Mouse (Mus musculus): ENCODE measurements at regions not wholly inside any gene's neighbourhood (a gene's known extent, or its start where the extent isn't known, plus 50 kb on each side); places are given as distances from the start of the nearest gene placed in this dataset.

GRCm38 (mm10) chr11:112978884-112979283, 196.9 kb downstream of the Sox9 start:
- TF ChIP-seq POLR2A (IDR thresholded peaks at IDR 0.05; ENCODE audit: extremely low read depth, insufficient read depth, low read length): no peak
- TF ChIP-seq CTCF (IDR thresholded peaks at IDR 0.05; ENCODE audit: extremely low read depth, insufficient read depth, low read length): no peak

Data from cortical plate, adult 2 months (tissue).